Mouse (Mus musculus) MEL (cell line): ENCODE measurements at regions not wholly inside any gene's neighbourhood (a gene's known extent, or its start where the extent isn't known, plus 50 kb on each side); places are given as distances from the start of the nearest gene placed in this dataset.

Experiments
- DNase-seq: peaks from one replicate; pipeline ENCODE4 v3.0.0; 2011; ENCODE audit warnings: low read depth, low spot score
- H3K27ac ChIP-seq: 2 replicates; pipeline ENCODE4 v1.5.1; 2012; ENCODE audit warnings: low read depth, mild to moderate bottlenecking, control low read depth, low read length, moderate library complexity; ENCODE audit not compliant: control insufficient read depth
- H3K27me3 ChIP-seq, 2 experiments: fragments of 150-350 bp in 1 of 2; sonication (generic) in 1 of 2; 2 replicates each; pipeline ENCODE4 v1.6.1; 2012; ENCODE audit warnings: low read length in 2 of 2, mild to moderate bottlenecking in 2 of 2, improper control_type of control experiment in 1 of 2, moderate library complexity in 1 of 2; ENCODE audit not compliant: insufficient read depth in 2 of 2, control insufficient read depth in 1 of 2
- H3K36me3 ChIP-seq, 2 experiments: 2 replicates each; pipeline ENCODE4 v1.6.1; 2012 to 2014; ENCODE audit warnings: low read length in 2 of 2, improper control_type of control experiment in 1 of 2, inconsistent platforms in 1 of 2, mild to moderate bottlenecking in 1 of 2; ENCODE audit not compliant: insufficient read depth in 2 of 2, control insufficient read depth in 1 of 2
- H3K4me1 ChIP-seq, 2 experiments: fragments of 150-350 bp in 1 of 2; sonication (generic) in 1 of 2; 2 replicates each; pipeline ENCODE4 v1.6.1; 2012; ENCODE audit warnings: low read length in 2 of 2, improper control_type of control experiment in 1 of 2, mild to moderate bottlenecking in 1 of 2; ENCODE audit not compliant: insufficient read depth in 2 of 2, control insufficient read depth in 1 of 2
- H3K4me3 ChIP-seq, 2 experiments: fragments of 150-350 bp in 1 of 2; sonication (generic) in 1 of 2; 2 replicates each; pipeline ENCODE4 v1.5.1; 2012; ENCODE audit warnings: low read depth in 2 of 2, low read length in 2 of 2, mild to moderate bottlenecking in 2 of 2, moderate library complexity in 2 of 2, control low read depth in 1 of 2, improper control_type of control experiment in 1 of 2; ENCODE audit not compliant: control insufficient read depth in 1 of 2, insufficient read depth in 1 of 2
- H3K79me2 ChIP-seq: 2 replicates; pipeline ENCODE4 v1.6.1; 2012; ENCODE audit warnings: mild to moderate bottlenecking, low read length, moderate library complexity; ENCODE audit not compliant: control insufficient read depth, poor library complexity, insufficient read depth
- H3K9ac ChIP-seq: 2 replicates; pipeline ENCODE4 v1.6.1; 2012; ENCODE audit warnings: low read depth, mild to moderate bottlenecking, control low read depth, low read length, moderate library complexity; ENCODE audit not compliant: control insufficient read depth, poor library complexity, severe bottlenecking
- H3K9me3 ChIP-seq: fragments of 150-350 bp; sonication (generic); replicated peaks from 2 replicates; pipeline ENCODE4 v1.6.1; 2012; ENCODE audit warnings: mild to moderate bottlenecking, low read length, improper control_type of control experiment, moderate library complexity; ENCODE audit not compliant: insufficient read depth
- BHLHE40 ChIP-seq: IDR thresholded peaks from 2 replicates; pipeline ENCODE4 v1.6.1; 2012; ENCODE audit warnings: low read depth, mild to moderate bottlenecking, inconsistent platforms, low read length, improper control_type of control experiment, borderline replicate concordance
- CHD1 ChIP-seq: IDR thresholded peaks from 2 replicates; pipeline ENCODE4 v1.6.1; 2012; ENCODE audit warnings: low read depth, mild to moderate bottlenecking, inconsistent platforms, low read length, improper control_type of control experiment
- CHD2 ChIP-seq: IDR thresholded peaks from 2 replicates; pipeline ENCODE4 v1.6.1; 2011; ENCODE audit warnings: low read length, improper control_type of control experiment
- CTCF ChIP-seq, 3 experiments: IDR thresholded peaks in 2 of 3; conservative IDR thresholded peaks in 1 of 3; 2 replicates each; pipeline ENCODE4 v1.5.1; 2011 to 2012; ENCODE audit warnings: low read length in 3 of 3, low read depth in 2 of 3, mild to moderate bottlenecking in 2 of 3, improper control_type of control experiment in 1 of 3, inconsistent platforms in 1 of 3, mixed read lengths in 1 of 3, moderate library complexity in 1 of 3; ENCODE audit not compliant: control insufficient read depth in 1 of 3, insufficient read depth in 1 of 3, poor library complexity in 1 of 3, severe bottlenecking in 1 of 3
- ELF1 ChIP-seq: IDR thresholded peaks from 2 replicates; pipeline ENCODE4 v1.6.1; 2014; ENCODE audit warnings: low read depth, mild to moderate bottlenecking, inconsistent platforms, low read length, improper control_type of control experiment, moderate library complexity
- EP300 ChIP-seq, 2 experiments: IDR thresholded peaks; 2 replicates each; pipeline ENCODE4 v1.6.1; 2011; ENCODE audit warnings: improper control_type of control experiment in 2 of 2, low read length in 2 of 2, low read depth in 1 of 2, mild to moderate bottlenecking in 1 of 2
- GABPA ChIP-seq: IDR thresholded peaks from 2 replicates; pipeline ENCODE4 v1.6.1; 2012; ENCODE audit warnings: low read depth, mild to moderate bottlenecking, inconsistent platforms, low read length, improper control_type of control experiment, moderate library complexity
- JUND ChIP-seq: IDR thresholded peaks from 2 replicates; pipeline ENCODE4 v1.6.1; 2011; ENCODE audit warnings: low read depth, mild to moderate bottlenecking, improper control_type of control experiment, low read length
- MAFK ChIP-seq: IDR thresholded peaks from 2 replicates; pipeline ENCODE4 v1.6.1; 2011; ENCODE audit warnings: low read depth, mild to moderate bottlenecking, low read length, improper control_type of control experiment, borderline replicate concordance
- MAX ChIP-seq: IDR thresholded peaks from 2 replicates; pipeline ENCODE4 v1.6.1; 2011; ENCODE audit warnings: low read length, improper control_type of control experiment
- MAZ ChIP-seq: IDR thresholded peaks from 2 replicates; pipeline ENCODE4 v1.6.1; 2012; ENCODE audit warnings: low read depth, mild to moderate bottlenecking, inconsistent platforms, low read length, improper control_type of control experiment
- MEF2A ChIP-seq: IDR thresholded peaks from 2 replicates; pipeline ENCODE4 v1.6.1; 2014; ENCODE audit warnings: low read depth, mild to moderate bottlenecking, inconsistent platforms, low read length, improper control_type of control experiment; ENCODE audit not compliant: poor library complexity, insufficient replicate concordance, severe bottlenecking; ENCODE audit errors: extremely low read depth
- POLR2AphosphoS2 ChIP-seq: IDR thresholded peaks from 2 replicates; pipeline ENCODE4 v1.6.1; 2011; ENCODE audit warnings: low read length, improper control_type of control experiment
- POLR2AphosphoS5 ChIP-seq: IDR thresholded peaks from 2 replicates; pipeline ENCODE4 v1.6.1; 2012; ENCODE audit warnings: low read depth, borderline replicate concordance, mild to moderate bottlenecking, inconsistent platforms, low read length, moderate library complexity, mixed read lengths
- RCOR1 ChIP-seq: IDR thresholded peaks from 2 replicates; pipeline ENCODE4 v1.6.1; 2012; ENCODE audit warnings: low read depth, mild to moderate bottlenecking, inconsistent platforms, low read length, improper control_type of control experiment
- SIN3A ChIP-seq: IDR thresholded peaks from 2 replicates; pipeline ENCODE4 v1.6.1; 2012; ENCODE audit warnings: low read length, improper control_type of control experiment, inconsistent platforms
- TAL1 ChIP-seq: IDR thresholded peaks from 2 replicates; pipeline ENCODE4 v1.6.1; 2012; ENCODE audit warnings: mild to moderate bottlenecking, inconsistent platforms, low read length, moderate library complexity, mixed read lengths
- TBP ChIP-seq: IDR thresholded peaks from 2 replicates; pipeline ENCODE4 v1.8.0; 2011; ENCODE audit warnings: low read depth, low read length, improper control_type of control experiment
- TCF12 ChIP-seq: IDR thresholded peaks from 2 replicates; pipeline ENCODE4 v1.6.1; 2014; ENCODE audit warnings: low read depth, mild to moderate bottlenecking, inconsistent platforms, low read length, improper control_type of control experiment, moderate library complexity
- USF1 ChIP-seq: IDR thresholded peaks from 2 replicates; pipeline ENCODE4 v1.6.1; 2014; ENCODE audit warnings: low read depth, mild to moderate bottlenecking, inconsistent platforms, low read length, improper control_type of control experiment, moderate library complexity
- ZC3H11A ChIP-seq: IDR thresholded peaks from 2 replicates; pipeline ENCODE4 v1.6.1; 2012; ENCODE audit warnings: low read depth, mild to moderate bottlenecking, inconsistent platforms, low read length, improper control_type of control experiment
- ZKSCAN1 ChIP-seq: IDR thresholded peaks from 2 replicates; pipeline ENCODE4 v1.6.1; 2012; ENCODE audit warnings: low read depth, mild to moderate bottlenecking, inconsistent platforms, low read length, improper control_type of control experiment, moderate library complexity
- ZMIZ1 ChIP-seq: IDR thresholded peaks from 2 replicates; pipeline ENCODE4 v1.6.1; 2012; ENCODE audit warnings: low read depth, mild to moderate bottlenecking, inconsistent platforms, low read length, improper control_type of control experiment, moderate library complexity
- ZNF384 ChIP-seq: IDR thresholded peaks from 2 replicates; pipeline ENCODE4 v1.6.1; 2012; ENCODE audit warnings: low read depth, mild to moderate bottlenecking, inconsistent platforms, low read length, improper control_type of control experiment

GRCm38 (mm10) chr15:87321067-87321985, 222.8 kb upstream of the Fam19a5 start:
- H3K79me2 ChIP-seq = no peaks in the 10 kb centered on the region
- H3K9ac ChIP-seq = no peak overlapping the region
- DNase-seq = no peak
- H3K9me3 ChIP-seq = no peaks in the 10 kb centered on the region
- no peak overlapping the region for H3K27ac ChIP-seq
- no peaks in the 10 kb centered on the region for H3K36me3 ChIP-seq
- H3K4me3 ChIP-seq = no peak overlapping the region
- no peaks in the 10 kb centered on the region for H3K27me3 ChIP-seq
- TF ChIP-seq MAX = no peak
- TF ChIP-seq MAZ = no peak
- TF ChIP-seq EP300 (IDR thresholded peaks at IDR 0.05; ENCODE audit: low read depth in 1 of 2, low read length in 2 of 2) = no peak
- no peak for TF ChIP-seq ZC3H11A
- no peak for TF ChIP-seq TAL1
- no peak for TF ChIP-seq JUND
- no peak for TF ChIP-seq TBP
- TF ChIP-seq MEF2A = no peak
- TF ChIP-seq SIN3A = no peak
- TF ChIP-seq GABPA = no peak
- TF ChIP-seq ELF1 = no peak
- TF ChIP-seq POLR2AphosphoS5 = no peak
- TF ChIP-seq CHD2 = no peak
- TF ChIP-seq RCOR1 = no peak
- TF ChIP-seq BHLHE40 = no peak
- TF ChIP-seq ZMIZ1 = no peak
- TF ChIP-seq MAFK = no peak
- no peak for TF ChIP-seq ZKSCAN1
- TF ChIP-seq, all 39 proteins: peak for 0
- no peaks in the 10 kb centered on the region for H3K4me1 ChIP-seq

GRCm38 (mm10) chr15:87325389-87325788, 218.7 kb upstream of the Fam19a5 start:
- H3K79me2 ChIP-seq = no peaks in the 10 kb centered on the region
- DNase-seq = no peak
- no peak overlapping the region for H3K9ac ChIP-seq
- H3K36me3 ChIP-seq = no peaks in the 10 kb centered on the region
- no peaks in the 10 kb centered on the region for H3K27me3 ChIP-seq
- H3K4me3 ChIP-seq = no peak overlapping the region
- no peaks in the 10 kb centered on the region for H3K9me3 ChIP-seq
- H3K27ac ChIP-seq = no peak overlapping the region
- no peaks in the 10 kb centered on the region for H3K4me1 ChIP-seq
- TF ChIP-seq ELF1 (no peak), CTCF (IDR thresholded peaks at IDR 0.05 in 2 of 3, conservative IDR thresholded peaks at IDR 0.05 in 1 of 3; ENCODE audit: control insufficient read depth in 1 of 3, insufficient read depth in 1 of 3, low read depth in 2 of 3, low read length in 3 of 3, poor library complexity in 1 of 3, severe bottlenecking in 1 of 3) (no peak), ZMIZ1 (no peak), CHD2 (no peak), ZNF384 (no peak), BHLHE40 (no peak), POLR2AphosphoS2 (no peak), USF1 (no peak), CHD1 (no peak), TAL1 (no peak), TCF12 (no peak), POLR2AphosphoS5 (no peak), MAFK (no peak)
